Mouse (Mus musculus) gastrocnemius, postnatal 10 days (tissue): Measurements from ENCODE around the gene Selenow. TPM values are rescaled to one million over a fixed set of nuclear protein-coding genes. Genes with fewer than 3 reads are reported as not detected.

Experiments used
- DNase-seq: peaks from one replicate; pipeline ENCODE4 v3.0.0; 2021; ENCODE audit warnings: mixed read lengths
- long read RNA-seq, 2 experiments: library from polyadenylated mRNA; stranded (forward); transcript quantifications; one replicate each; pipeline ENCODE4 v2.0.0; 2021
- total RNA-seq, 2 experiments: library from RNA; stranded (reverse); gene quantifications; 2 replicates each; pipeline ENCODE4 v1.2.3; 2021

The Selenow gene
- 100 to 1,000 TPM; 672 to 685 TPM for total RNA-seq
- long read RNA-seq, experiment 1, transcript Selenow-201 (6 exons, 736 nt) = major isoform, 496 of 525 reads
- long read RNA-seq, experiment 1, partial matches to known transcripts = 21 of 525 reads
- long read RNA-seq, experiment 1, other reads (novel, unspliced or antisense) = 8 of 525 reads
- long read RNA-seq, experiment 2, transcript Selenow-201 (6 exons, 736 nt) = major isoform, 465 of 490 reads
- long read RNA-seq, experiment 2, partial matches to known transcripts = 13 of 490 reads
- long read RNA-seq, experiment 2, other reads (novel, unspliced or antisense) = 12 of 490 reads

GRCm38 (mm10) chr7:15922220-15922773 is at the start of gene Selenow:
Gene Selenow (minus strand): TSS chr7:15922402.
- DNase-seq = peak; percentile 85

- no peak for DNase-seq
Measured at GRCm38 (mm10) chr7:15969674-15970073, 47.5 kb upstream of the Selenow start.

GRCm38 (mm10) chr7:15968322-15968721 is 46.1 kb upstream of the Selenow start:
- no peak for DNase-seq

- peak; percentile 89 for DNase-seq
Measured at GRCm38 (mm10) chr7:15967312-15967711, 45.1 kb upstream of the Selenow start, which contains the start of gene Ehd2. Gene Ehd2 (minus strand): TSS chr7:15967567.

- DNase-seq = no peak
Measured at GRCm38 (mm10) chr7:15966489-15966888, 44.3 kb upstream of the Selenow start.

- DNase-seq = peak; percentile 49
Measured at GRCm38 (mm10) chr7:15963798-15964652, 41.8 kb upstream of the Selenow start.

GRCm38 (mm10) chr7:15962311-15963288 is 40.4 kb upstream of the Selenow start:
- peak; percentile 95 for DNase-seq

GRCm38 (mm10) chr7:15961798-15962197 is 39.6 kb upstream of the Selenow start:
- no peak for DNase-seq

- DNase-seq = no peak
Measured at GRCm38 (mm10) chr7:15961239-15961638, 39.0 kb upstream of the Selenow start.

- no peak for DNase-seq
Measured at GRCm38 (mm10) chr7:15960691-15961090, 38.5 kb upstream of the Selenow start.

GRCm38 (mm10) chr7:15956143-15956542 is 33.9 kb upstream of the Selenow start:
- DNase-seq = no peak

- no peak for DNase-seq
Measured at GRCm38 (mm10) chr7:15955509-15955908, 33.3 kb upstream of the Selenow start.

GRCm38 (mm10) chr7:15954978-15955443 is 32.8 kb upstream of the Selenow start:
- no peak for DNase-seq

- no peak for DNase-seq
Measured at GRCm38 (mm10) chr7:15954436-15954835, 32.2 kb upstream of the Selenow start.

- no peak for DNase-seq
Measured at GRCm38 (mm10) chr7:15953307-15954074, 31.3 kb upstream of the Selenow start.

GRCm38 (mm10) chr7:15952416-15952815 is 30.2 kb upstream of the Selenow start:
- DNase-seq = no peak

- DNase-seq = no peak
Measured at GRCm38 (mm10) chr7:15950008-15950407, 27.8 kb upstream of the Selenow start.

- no peak for DNase-seq
Measured at GRCm38 (mm10) chr7:15949216-15949790, 27.1 kb upstream of the Selenow start.

- peak; percentile 90 for DNase-seq
Measured at GRCm38 (mm10) chr7:15948381-15948941, 26.3 kb upstream of the Selenow start.

- no peak for DNase-seq
Measured at GRCm38 (mm10) chr7:15947653-15948260, 25.6 kb upstream of the Selenow start.
